Mouse (Mus musculus) embryonic stem cell, embryonic (primary cell): ENCODE results near the gene Perm1.

Experiments
- CTCF ChIA-PET, 4 experiments: fragments of 300-600 bp in 2 of 4; fragments of 350-600 bp in 2 of 4; sonication (Branson Sonifier 250); formaldehyde crosslinking; loops; one replicate each; lab custom pipeline; 2022; ENCODE audit warnings: inconsistent platforms in 2 of 4; lab: Charles Lee
- POLR2A ChIA-PET, 4 experiments: fragments of 300-600 bp in 2 of 4; fragments of 350-600 bp in 2 of 4; sonication (Branson Sonifier 250); formaldehyde crosslinking; loops; one replicate each; lab custom pipeline; 2022; ENCODE audit warnings: antibody characterized with exemption in 4 of 4, inconsistent platforms in 1 of 4; lab: Charles Lee

Perm1 gene

GRCm38 (mm10) chr4:156255078-156255839 lies 39.6 kb downstream of the Perm1 start, which contains the start of gene Samd11:
Samd11 (minus strand) TSS chr4:156255657.
- ChIA-PET POLR2A (interaction anchor here in 1 of 4 experiments (0.6 to 2.5 kb wide), 5 partner anchors 9 to 991 kb away, joined by 3 to 12 read pairs (median 4); partner anchors contain the start of genes Noc2l and Plekhn1), CTCF (no interaction called here)
